Mouse (Mus musculus) regulatory T cell (primary cell): ENCODE data around the gene Ubxn10.

Source experiments
- in situ Hi-C: fragments of 300-600 bp; cut with MboI, MseI; formaldehyde crosslinking; loops from one replicate; pipeline ENCODE4 v1.15.1; 2025; ENCODE audit warnings: high pct_unique_total_duplicates

Gene Ubxn10

GRCm38 (mm10) chr4:138734105-138734504 is 2.9 kb downstream of the Ubxn10 start:
- in situ Hi-C loops, result loop anchor here (10.0 kb wide), 1 partner anchor 281 kb away; no protein-coding TSS in a partner anchor

DNA sequence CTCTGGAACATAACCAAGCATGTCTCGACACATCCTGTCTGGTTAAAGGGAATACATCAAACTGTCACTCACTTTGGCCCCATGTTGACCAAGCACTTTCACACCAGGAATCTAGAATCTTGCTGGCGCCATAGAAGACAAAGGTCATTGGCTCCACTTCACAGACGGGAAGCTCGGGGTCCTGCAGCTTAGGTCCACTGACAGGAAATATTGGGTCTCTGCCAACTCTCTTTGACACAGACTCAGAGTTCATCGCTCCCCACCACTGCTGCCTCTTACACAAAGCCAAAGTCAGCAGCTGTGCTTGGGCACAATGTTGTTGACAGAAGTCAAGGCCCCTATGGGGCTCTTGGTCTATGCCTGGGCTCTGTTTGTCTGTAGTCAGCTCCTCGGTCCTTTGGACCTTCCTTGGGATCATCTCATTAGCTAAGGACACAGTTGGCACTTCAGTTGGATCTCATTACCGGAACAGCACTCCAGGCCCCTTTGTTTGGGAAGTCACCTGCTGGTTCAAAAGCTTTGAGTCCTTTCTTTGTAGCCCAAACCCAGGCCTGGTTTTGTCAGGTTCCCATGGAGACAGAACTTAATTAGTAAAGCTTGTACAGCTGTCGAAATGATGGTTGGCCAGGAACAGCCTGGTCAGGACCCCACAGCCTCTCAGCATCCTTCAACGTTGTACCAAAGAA is 7.8 kb downstream of the Ubxn10 start:
- in situ Hi-C loops, result no loop called here

GRCm38 (mm10) chr4:138725751-138726150 is 11.2 kb downstream of the Ubxn10 start:
- in situ Hi-C loops, result no loop called here

DNA sequence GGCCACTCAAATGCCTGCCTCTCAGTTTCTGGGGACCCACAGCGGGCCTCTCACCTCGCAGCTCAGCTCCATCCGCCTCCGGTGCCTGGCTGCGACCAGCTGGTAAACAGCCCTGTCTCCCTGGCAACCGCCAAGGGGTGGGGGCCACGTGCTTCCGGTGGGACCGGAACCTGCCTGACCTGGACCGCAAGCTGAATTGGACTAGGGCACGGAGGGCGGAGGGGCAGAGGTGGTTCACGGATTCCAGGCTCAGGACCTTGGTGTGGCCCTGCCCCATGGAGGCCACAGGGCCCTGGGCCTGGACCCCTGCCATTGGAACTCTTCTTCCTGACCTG is 11.9 kb downstream of the Ubxn10 start:
- in situ Hi-C loops, result no loop called here

DNA sequence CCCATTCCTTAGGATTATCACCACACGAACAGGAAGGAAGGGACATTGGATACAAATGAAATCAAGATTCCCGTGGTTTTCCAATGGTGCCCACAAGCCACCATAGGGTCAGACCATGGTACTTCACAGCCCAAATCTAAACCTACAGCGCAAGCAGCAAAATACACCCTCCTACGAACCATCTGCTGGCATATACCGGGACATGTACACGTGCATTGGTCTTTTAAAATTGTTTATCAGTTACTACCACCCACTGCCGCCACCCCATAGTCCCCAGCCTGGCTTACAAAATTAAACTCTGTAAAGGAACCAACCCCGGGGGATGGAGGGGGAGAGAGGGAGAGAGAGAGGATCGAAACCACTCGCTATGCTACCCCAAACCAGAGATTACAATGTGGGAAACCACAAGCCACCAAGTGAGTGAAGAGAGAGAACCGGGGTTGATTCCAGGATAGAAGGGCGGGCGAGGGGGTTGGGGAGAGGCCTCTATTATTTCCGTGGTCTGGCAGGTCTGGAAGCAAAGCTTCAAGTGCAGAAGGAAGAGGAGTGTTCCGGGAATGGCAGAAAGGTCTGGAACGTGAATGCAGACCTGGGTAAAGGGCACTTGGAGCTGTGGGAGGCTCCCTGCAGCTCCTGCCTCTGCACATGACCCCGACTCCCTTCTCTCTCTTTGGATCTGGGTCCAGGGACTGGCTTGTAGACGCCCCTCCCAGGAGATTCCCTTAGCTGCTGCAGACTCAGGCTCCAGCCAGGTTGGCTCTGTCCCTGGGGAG is 12.4 kb downstream of the Ubxn10 start, which contains the start of gene Pla2g2c:
Gene Pla2g2c (plus strand): TSS at position 439 of the 773 bp plus-strand sequence.
- in situ Hi-C loops, result no loop called here

DNA sequence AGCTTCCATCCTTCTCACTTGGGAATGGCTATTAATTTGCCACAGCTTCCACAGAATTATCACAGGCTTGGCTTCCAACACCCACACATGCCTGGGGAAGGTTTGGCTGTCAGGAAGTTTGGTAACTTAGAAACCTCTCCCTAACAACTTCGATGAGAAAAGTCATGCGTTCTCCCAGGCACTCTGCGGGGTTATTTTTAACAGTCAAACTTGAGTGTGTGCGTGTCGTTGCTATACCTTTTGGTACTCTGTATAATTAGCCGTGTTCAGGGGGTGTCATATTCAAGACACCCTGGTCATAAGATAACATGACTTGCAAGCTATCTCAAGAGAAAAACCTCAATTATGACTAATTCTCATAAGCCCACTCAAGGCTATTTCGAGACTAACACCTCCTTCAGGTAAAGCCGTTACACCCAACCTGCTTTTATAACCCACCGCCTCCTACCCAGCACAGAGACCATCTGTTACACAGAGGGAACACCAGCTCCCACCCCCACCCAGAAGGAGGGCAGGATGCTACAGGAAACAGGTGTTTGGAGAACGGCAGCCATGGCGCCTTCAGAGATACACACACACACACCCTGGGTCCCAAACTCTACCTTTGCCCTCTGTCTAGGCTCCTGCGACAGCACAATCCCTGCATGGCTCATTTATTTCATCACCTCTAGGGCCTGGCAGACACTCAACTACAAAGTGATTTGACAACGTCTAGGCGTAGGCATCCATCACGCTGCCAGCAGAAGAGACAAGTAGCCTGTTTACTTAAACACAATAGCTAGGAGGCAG is 13.3 kb downstream of the Ubxn10 start:
- in situ Hi-C loops, result no loop called here

- in situ Hi-C loops, result no loop called here
Observed at GRCm38 (mm10) chr4:138719264-138719596, 17.7 kb downstream of the Ubxn10 start.

DNA sequence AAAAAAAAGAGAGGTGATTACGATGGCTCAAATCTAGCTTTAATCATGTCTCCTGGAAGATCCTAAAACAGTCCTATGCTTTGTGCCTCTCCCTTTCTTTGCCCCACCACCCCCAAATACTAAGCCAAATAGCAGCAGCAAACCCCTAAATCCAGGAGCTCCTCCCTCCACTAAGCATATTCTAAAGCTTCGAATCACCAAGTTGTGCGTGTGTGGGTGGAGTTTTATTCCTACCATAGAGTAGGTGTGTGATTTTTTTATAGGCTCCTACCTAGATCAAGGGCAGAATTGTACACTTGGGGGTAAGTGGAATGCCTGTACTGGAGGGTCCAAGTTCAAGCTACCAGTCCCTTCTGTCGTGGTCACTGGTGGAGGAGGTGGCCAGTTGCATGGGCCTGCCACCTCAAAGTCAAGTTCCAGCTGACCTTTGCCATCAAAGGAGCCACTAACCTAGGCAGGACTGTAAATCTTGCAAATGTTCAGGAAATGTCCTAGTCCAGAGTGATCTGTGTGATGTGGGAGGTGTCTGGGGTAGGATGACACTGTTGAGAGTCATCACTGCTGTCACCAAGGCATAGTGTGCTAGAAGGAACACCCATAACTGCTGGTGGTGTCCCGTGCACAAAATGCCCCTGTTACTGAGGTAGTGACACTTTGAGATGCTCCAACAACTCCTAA is 18.2 kb downstream of the Ubxn10 start:
- in situ Hi-C loops, result no loop called here

GRCm38 (mm10) chr4:138716697-138717096 is 20.3 kb downstream of the Ubxn10 start:
- in situ Hi-C loops, result no loop called here

- in situ Hi-C loops, result no loop called here
Observed at GRCm38 (mm10) chr4:138714186-138714585, 22.8 kb downstream of the Ubxn10 start.

GRCm38 (mm10) chr4:138712621-138713020 is 24.3 kb downstream of the Ubxn10 start:
- in situ Hi-C loops, result no loop called here

DNA sequence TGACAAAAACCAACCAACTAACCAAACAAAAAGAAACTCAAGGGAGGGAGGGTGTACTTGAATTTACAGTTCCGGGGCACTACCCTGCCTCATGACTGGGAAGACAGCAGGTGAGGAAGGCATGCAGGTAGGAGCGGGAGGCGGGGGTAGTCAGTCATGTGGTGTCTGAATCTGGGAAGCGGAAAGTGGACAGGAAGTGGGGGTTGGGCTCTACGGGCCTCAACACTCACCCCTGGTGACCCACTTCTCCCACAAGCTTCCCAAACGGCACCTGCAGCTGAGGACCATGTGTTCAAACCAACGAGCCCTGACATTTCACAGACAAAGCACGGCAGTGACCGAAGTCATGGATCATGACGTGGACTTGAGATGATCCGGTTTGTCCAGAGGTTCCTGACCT is 24.9 kb downstream of the Ubxn10 start:
- in situ Hi-C loops, result no loop called here

- in situ Hi-C loops, result no loop called here
Observed at GRCm38 (mm10) chr4:138711051-138711820, 25.7 kb downstream of the Ubxn10 start.

DNA sequence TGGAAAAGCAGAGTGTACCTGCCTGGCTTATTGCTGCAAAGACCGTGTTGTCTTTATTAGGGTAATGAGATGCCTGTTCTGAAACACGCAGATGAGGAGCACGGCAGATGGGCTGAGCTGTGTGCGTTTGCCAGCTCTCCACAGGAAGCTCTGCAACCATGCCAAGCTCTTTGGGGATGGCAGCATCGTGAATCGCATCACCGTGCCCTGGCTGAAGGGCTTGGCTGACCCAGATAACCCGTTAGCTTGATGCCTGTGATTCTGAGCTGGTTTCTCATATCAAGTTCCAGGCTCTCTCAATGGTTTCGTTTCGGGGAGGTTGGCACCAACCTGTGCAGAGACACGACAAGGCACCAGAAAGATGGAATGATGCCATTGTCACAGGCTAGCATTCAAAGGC is 26.3 kb downstream of the Ubxn10 start:
- in situ Hi-C loops, result no loop called here

DNA sequence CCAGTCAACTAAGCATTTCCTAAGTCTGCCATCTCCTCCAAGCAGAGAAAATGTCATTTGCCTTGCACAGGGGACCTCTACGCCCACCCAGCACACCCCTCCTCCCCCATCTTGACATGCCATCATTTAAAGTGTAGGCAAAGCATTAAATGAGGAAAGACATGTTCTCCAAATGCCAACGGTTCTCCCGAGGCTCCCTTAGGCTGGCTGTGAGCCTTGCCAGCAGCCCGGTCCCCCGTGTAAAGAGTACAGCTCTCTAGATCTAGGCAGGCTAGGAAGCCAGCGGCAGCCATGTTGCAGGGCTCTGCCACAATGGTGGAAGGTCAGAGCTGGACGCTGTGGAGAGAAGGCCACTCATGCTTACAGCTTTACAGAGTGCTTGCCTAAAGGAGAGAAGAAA is 27.0 kb downstream of the Ubxn10 start:
- in situ Hi-C loops, result loop anchor here (5.0 kb wide), 1 partner anchor 268 kb away; no protein-coding TSS in a partner anchor

GRCm38 (mm10) chr4:138709246-138709645 is 27.7 kb downstream of the Ubxn10 start:
- in situ Hi-C loops, result loop anchor here (5.0 kb wide), 1 partner anchor 267 kb away; no protein-coding TSS in a partner anchor

DNA sequence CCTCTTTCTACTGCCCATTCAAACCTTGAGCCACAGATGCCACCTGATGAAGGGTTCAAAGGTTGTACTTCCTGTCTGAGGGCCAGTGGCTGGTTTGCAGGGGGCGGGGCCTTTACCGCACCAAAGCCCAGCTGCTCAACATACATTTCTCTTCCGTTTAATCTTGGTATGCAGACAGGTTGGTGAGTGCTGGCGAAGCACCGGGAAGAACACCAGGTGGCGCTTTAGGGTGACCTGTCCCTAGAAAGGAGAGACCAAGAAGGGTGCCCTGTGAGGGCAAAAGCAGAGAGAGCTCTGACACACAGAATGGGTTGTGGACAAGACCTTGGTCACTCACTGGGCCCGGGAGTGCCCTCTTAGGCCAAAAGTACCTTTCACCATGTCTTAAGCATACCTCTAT is 28.3 kb downstream of the Ubxn10 start:
- in situ Hi-C loops, result loop anchor here (5.0 kb wide), 1 partner anchor 266 kb away; no protein-coding TSS in a partner anchor

- in situ Hi-C loops, result loop anchor here (5.0 kb wide), 1 partner anchor 264 kb away; no protein-coding TSS in a partner anchor
Observed at GRCm38 (mm10) chr4:138706620-138707019, 30.3 kb downstream of the Ubxn10 start.

DNA sequence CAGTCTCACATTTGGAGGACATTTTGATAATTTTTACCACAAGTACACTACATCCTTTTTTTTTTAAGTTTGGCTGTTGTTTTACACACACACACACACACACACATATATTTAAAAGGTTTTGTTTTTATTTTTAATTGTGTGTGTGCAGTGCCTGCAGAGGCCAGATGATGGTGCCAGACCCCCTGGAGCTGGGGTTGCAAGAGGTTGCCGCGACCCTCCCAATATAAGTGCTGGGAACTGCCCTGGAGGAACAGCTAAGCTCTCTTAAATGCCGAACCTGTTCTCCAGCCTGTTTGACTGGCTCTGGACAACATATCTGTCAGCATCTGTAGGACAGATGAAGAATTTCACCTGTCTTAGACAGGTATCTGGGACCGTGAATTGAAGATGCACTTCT is 32.8 kb downstream of the Ubxn10 start:
- in situ Hi-C loops, result no loop called here

- in situ Hi-C loops, result no loop called here
Observed at GRCm38 (mm10) chr4:138703591-138703990, 33.4 kb downstream of the Ubxn10 start.

GRCm38 (mm10) chr4:138702528-138702927 is 34.4 kb downstream of the Ubxn10 start:
- in situ Hi-C loops, result no loop called here
